Mouse (Mus musculus): ENCODE measurements around the gene Tlr12. TPM values are rescaled to one million over a fixed set of nuclear protein-coding genes. Genes with fewer than 3 reads are reported as not detected.
"Not testable (repeated sequence)": the region's sequence is repeated elsewhere in the genome, so short reads cannot be mapped to it uniquely, and the experiment has no call there.

Tlr12 gene
- polyA plus RNA-seq, 1 experiment from 2014 or later: not detected

DNA sequence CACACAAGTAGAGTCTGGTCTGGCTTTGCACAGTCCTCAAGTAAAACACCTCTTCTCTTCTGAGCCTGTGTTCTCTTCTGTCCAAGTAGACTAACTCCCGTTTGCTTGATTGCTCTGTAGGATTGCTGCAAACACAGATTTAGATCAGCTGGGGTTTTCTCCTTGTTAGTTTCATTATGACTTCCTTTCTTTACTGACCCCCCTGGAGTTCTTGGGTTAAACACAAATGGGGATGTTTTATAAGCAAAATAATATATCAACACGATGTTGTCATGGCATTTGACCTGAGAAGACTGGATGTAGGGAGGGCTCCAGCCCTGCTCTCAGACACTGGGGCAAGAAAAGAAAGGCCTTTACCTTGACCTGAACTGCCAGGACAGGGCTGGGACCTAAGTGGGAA lies 544 bp upstream of the Tlr12 start:
- DNase-seq (ENCODE audit: low read depth, low spot score): no peak
- in situ Hi-C loops (cut with MboI; ENCODE audit: low pct_unique_long_range_greater_than_20kb): loop anchor here (25.0 kb wide), 1 partner anchor 493 kb away; the partner anchor contains the start of genes Hpca and Tmem54
- TF ChIP-seq CTCF (IDR thresholded peaks at IDR 0.05): no peak
- H3K27me3 ChIP-seq: peaks cover 6% of the 10 kb centered on the region
- POLR2A ChIA-PET: no interaction called here
- no peak for ATAC-seq
- CTCF ChIA-PET: interaction anchor here (1.7 kb wide), 1 partner anchor 8 kb away, joined by 4 read pairs; no protein-coding TSS in a partner anchor

DNA sequence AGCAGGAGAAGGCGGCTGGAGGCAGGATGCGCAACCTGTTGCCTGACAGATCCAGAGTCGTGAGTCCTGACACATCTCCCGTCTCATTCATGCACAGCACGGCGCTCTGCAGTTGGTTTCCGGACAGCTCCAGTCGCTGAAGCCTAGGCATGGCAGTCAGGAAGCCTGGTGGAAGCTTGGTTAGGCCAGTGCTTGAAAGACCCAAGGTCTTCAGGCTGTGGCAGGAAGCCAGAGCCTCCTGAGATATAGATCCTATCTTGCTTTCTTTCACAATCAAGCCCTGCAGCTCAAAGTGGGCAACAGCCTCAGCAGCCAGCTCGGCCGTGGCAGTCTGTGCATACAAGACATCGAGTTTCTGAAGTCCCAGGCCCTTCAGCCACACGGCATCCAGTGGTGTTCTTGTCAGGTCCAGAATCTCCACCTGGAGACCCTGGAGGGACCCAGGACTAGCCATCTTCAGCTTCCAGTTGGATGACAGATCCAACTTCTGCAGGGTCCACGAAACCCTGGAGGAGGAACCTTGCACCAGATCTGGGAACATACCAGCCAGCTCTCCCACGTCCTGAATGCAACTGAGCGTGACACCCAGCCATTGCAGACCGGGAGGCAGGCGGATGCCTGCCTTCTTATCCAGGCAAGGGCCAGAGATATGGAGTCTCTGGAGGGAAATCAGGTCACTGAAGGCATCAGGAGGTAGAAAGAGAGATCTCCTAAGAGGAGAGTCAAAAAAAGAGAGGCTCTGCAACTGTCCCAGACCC lies 877 bp downstream of the Tlr12 start:
- H3K27me3 ChIP-seq: peaks cover 6% of the 10 kb centered on the region
- ATAC-seq: no peak
- no peak for DNase-seq (ENCODE audit: low read depth, low spot score)
- POLR2A ChIA-PET: no interaction called here
- CTCF ChIA-PET: no interaction called here
- in situ Hi-C loops (cut with MboI; ENCODE audit: low pct_unique_long_range_greater_than_20kb): loop anchor here (25.0 kb wide), 1 partner anchor 495 kb away; the partner anchor contains the start of genes Hpca and Tmem54
- TF ChIP-seq CTCF (IDR thresholded peaks at IDR 0.05): no peak

- DNase-seq (ENCODE audit: low read depth, low spot score) (no peak), ATAC-seq (no peak)
- in situ Hi-C loops (cut with MboI; ENCODE audit: low pct_unique_long_range_greater_than_20kb): loop anchor here (25.0 kb wide), 1 partner anchor 497 kb away; the partner anchor contains the start of genes Hpca and Tmem54
- ChIA-PET POLR2A (no interaction called here), CTCF (no interaction called here)
- peaks cover 6% of the 10 kb centered on the region for H3K27me3 ChIP-seq
- TF ChIP-seq CTCF (IDR thresholded peaks at IDR 0.05): no peak
Observed at GRCm38 (mm10) chr4:128615761-128616160, 2.7 kb downstream of the Tlr12 start.

DNA sequence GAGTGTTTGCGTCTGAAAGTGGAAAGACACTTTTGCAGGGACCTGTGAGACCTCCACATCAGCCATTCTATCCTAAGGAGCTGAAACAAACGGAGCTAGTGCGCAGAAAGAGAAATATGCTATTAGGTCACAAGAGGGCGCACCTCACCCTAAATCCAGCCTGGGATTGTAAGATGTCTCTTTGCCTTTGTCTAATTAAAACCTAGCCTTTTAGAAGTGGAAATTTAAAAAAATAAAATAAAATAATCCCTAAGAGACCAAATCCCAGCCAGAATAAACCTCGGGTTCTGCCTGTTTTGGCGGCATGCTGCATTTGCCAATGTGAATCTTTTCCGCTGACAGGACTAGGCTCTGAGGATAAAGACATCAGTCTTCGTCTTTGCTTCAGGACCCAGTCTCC lies 5.1 kb downstream of the Tlr12 start:
- no peak for DNase-seq (ENCODE audit: low read depth, low spot score)

GRCm38 (mm10) chr4:128611726-128612125 lies 6.7 kb downstream of the Tlr12 start:
- H3K27me3 ChIP-seq; POLR2A ChIA-PET; ATAC-seq; DNase-seq (ENCODE audit: low read depth, low spot score): not testable (repeated sequence)
- CTCF ChIA-PET: interaction anchor here (1.0 kb wide), 1 partner anchor 244 kb away, joined by 3 read pairs; no protein-coding TSS in a partner anchor
- in situ Hi-C loops (cut with MboI; ENCODE audit: low pct_unique_long_range_greater_than_20kb): loop anchor here (5.0 to 25.0 kb wide), 4 partner anchors 101 to 501 kb away; partner anchors contain the start of genes Hpca and Tmem54

More for the DNA sequence above, 5.1 kb downstream of the Tlr12 start:
- TF ChIP-seq CTCF (IDR thresholded peaks at IDR 0.05): no peak
- no peak for ATAC-seq
- CTCF ChIA-PET: interaction anchor here (0.8 to 1.9 kb wide), 5 partner anchors 9 to 245 kb away, joined by 3 to 7 read pairs (median 3); no protein-coding TSS in a partner anchor
- POLR2A ChIA-PET: no interaction called here
- in situ Hi-C loops (cut with MboI; ENCODE audit: low pct_unique_long_range_greater_than_20kb): loop anchor here (5.0 to 25.0 kb wide), 4 partner anchors 99 to 499 kb away; partner anchors contain the start of genes Hpca and Tmem54
- peaks cover 6% of the 10 kb centered on the region for H3K27me3 ChIP-seq

DNA sequence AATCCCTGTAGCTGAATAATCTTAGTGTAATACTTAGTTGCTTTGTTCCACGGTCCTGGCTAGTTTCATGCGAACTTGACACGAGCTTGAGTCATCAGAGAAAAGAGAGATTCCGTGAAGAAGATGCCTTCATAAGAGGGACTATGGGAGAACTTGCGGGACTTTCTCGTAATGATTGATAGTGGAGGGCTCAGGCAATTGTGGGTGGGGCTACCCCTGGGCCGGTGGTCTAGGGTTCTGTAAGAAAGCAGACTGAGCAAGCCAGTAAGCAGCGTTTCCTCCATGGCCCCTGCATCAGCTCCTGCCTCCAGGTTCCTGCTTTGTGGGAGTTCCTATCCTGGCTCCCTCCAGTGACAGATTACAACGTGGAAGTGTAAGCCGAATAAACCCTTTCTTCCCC lies 7.7 kb downstream of the Tlr12 start:
- CTCF ChIA-PET: no interaction called here
- DNase-seq (ENCODE audit: low read depth, low spot score): no peak
- H3K27me3 ChIP-seq: no peaks in the 10 kb centered on the region
- POLR2A ChIA-PET: interaction anchor here (0.6 kb wide), 1 partner anchor 11 kb away, joined by 5 read pairs; no protein-coding TSS in a partner anchor
- no peak for TF ChIP-seq CTCF (IDR thresholded peaks at IDR 0.05)
- no peak for ATAC-seq
- in situ Hi-C loops (cut with MboI; ENCODE audit: low pct_unique_long_range_greater_than_20kb): loop anchor here (5.0 to 25.0 kb wide), 4 partner anchors 102 to 502 kb away; partner anchors contain the start of genes Hpca and Tmem54

DNA sequence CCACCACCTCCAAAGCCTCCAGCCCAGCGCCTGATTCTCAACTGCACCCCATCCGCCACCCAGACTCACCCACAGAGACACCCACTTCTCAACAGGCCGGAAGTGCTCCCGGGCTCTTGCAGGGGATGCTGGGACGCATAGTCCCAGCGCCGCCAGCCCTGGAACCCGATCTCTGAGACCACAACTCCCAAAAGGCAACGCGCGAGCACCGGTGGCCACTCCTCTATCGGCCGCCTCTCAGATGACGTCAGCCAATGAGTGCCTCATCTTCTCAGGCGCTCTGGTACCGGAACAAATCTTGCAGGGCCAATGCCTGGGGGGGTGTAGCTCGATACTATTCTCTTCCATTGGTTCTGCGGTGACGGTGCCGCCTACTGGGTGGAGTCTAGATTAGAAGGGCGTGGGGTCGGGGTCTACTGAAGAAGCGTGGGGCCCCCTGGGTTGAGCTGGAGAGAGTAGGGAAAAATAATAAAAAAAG lies 8.5 kb downstream of the Tlr12 start, which contains the start of gene Zscan20:
Gene Zscan20, minus strand, starts transcription at position 174 of the 478 bp plus-strand sequence.
- H3K27me3 ChIP-seq: no peaks in the 10 kb centered on the region
- CTCF ChIA-PET: no interaction called here
- in situ Hi-C loops (cut with MboI; ENCODE audit: low pct_unique_long_range_greater_than_20kb): loop anchor here (5.0 to 25.0 kb wide), 4 partner anchors 102 to 502 kb away; partner anchors contain the start of genes Hpca and Tmem54
- peak; percentile 87 for DNase-seq (ENCODE audit: low read depth, low spot score)
- ATAC-seq: peak; percentile 98
- POLR2A ChIA-PET: no interaction called here
- no peak for TF ChIP-seq CTCF (IDR thresholded peaks at IDR 0.05)

GRCm38 (mm10) chr4:128609276-128609924 lies 9.0 kb downstream of the Tlr12 start:
- H3K27me3 ChIP-seq: no peaks in the 10 kb centered on the region
- POLR2A ChIA-PET: no interaction called here
- no peak for DNase-seq (ENCODE audit: low read depth, low spot score)
- no peak for TF ChIP-seq CTCF (IDR thresholded peaks at IDR 0.05)
- in situ Hi-C loops (cut with MboI; ENCODE audit: low pct_unique_long_range_greater_than_20kb): loop anchor here (25.0 kb wide), 1 partner anchor 503 kb away; the partner anchor contains the start of genes Hpca and Tmem54
- no peak for ATAC-seq
- CTCF ChIA-PET: no interaction called here

DNA sequence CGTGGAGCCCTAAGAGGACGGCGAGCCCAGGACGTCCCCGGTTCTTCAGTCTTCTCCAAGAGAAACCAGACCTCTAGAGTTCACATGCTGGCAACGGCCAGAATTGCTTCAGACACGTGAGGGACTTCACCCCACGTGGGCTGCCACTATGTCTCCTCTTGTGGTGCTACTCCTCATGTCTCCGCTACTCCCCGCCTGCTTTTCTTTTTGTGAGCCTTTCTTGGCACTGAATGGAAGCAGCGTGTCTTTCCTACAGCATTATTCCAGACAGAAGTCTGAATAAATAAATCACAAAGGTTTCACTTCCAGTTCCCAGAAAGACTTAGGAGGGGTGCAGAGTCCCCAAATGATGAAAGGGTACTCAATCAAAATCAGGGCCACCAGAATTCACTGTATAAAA lies 10.8 kb downstream of the Tlr12 start:
- ChIA-PET CTCF (interaction anchor here (1.1 kb wide), 1 partner anchor 8 kb away, joined by 8 read pairs; no protein-coding TSS in a partner anchor), POLR2A (no interaction called here)
- H3K27me3 ChIP-seq: no peaks in the 10 kb centered on the region
- TF ChIP-seq CTCF (IDR thresholded peaks at IDR 0.05): no peak
- in situ Hi-C loops (cut with MboI; ENCODE audit: low pct_unique_long_range_greater_than_20kb): loop anchor here (25.0 kb wide), 1 partner anchor 505 kb away; the partner anchor contains the start of genes Hpca and Tmem54
- no peak for DNase-seq (ENCODE audit: low read depth, low spot score)
- ATAC-seq: no peak

DNA sequence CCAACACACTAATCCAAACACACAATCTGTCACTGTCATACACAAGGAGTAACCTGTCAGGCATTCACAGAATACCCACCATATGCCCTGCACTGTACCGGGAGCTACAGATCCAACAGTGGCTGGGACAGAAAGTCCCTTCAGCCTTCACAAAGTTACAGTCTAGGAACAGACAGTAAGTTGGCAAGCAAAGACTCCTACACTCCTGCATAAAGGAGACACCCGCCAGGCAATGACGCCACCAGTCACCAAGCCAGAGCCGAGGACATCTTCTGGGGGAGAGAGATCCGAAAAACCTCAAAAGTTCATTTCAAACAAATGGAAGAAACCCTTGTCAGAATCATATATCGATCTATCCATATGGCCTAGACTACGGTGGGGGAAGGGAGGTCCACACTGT lies 11.8 kb downstream of the Tlr12 start:
- no peak for TF ChIP-seq CTCF (IDR thresholded peaks at IDR 0.05)
- H3K27me3 ChIP-seq: no peaks in the 10 kb centered on the region
- POLR2A ChIA-PET: interaction anchor here (0.6 kb wide), 1 partner anchor 1363 kb away, joined by 3 read pairs; the partner anchor contains the start of gene Smim12
- ATAC-seq (no peak), DNase-seq (ENCODE audit: low read depth, low spot score) (no peak)
- CTCF ChIA-PET: no interaction called here
- in situ Hi-C loops (cut with MboI; ENCODE audit: low pct_unique_long_range_greater_than_20kb): loop anchor here (25.0 kb wide), 1 partner anchor 506 kb away; the partner anchor contains the start of genes Hpca and Tmem54

Data from Patski (cell line).